Mouse (Mus musculus): Measurements from ENCODE around the gene Tex12. TPM values are rescaled to one million over a fixed set of nuclear protein-coding genes. Genes with fewer than 3 reads are reported as not detected.

Gene Tex12
- polyA plus RNA-seq, 1 experiment: not detected

DNA sequence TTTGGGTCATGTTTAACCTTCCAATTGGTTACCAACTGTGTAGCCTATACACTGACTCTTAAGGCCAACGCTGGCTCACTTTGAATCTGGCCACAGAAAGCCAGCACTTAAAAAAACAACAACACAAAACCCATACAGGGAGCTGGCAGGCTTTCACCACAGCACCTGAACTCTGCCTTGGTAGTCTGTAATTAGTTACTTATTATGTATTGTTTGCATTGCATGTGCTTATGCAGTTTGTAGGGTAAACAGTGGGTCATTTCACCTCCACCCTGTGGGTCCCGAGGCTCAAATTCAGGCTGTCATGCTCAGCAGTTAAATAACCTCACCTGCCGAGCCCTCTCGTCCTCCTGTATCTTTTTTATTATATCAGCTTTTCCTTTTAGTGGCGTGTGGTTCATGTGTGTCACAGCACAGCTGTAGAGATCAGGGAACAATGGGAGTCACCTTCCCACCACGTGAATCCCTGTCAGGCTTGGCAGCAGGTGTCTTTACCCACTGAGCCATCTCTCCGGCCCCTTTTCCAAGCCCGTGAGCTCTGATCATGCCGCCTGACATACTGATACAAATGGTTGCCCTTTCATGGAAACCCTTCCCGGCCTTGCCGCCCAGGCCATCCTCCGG lies 33.8 kb upstream of the Tex12 start:
- Histone ChIP-seq H3K4me3 (replicated peaks; ENCODE audit: control insufficient read depth, low read depth, low read length) (no peak overlapping the region), H3K27ac (ENCODE audit: control insufficient read depth, insufficient read depth, low read depth, low read length, poor library complexity) (no peak overlapping the region), H3K4me1 (ENCODE audit: control insufficient read depth, insufficient read depth, low read length) (peaks cover 3% of the 10 kb centered on the region)
- TF ChIP-seq POLR2A (IDR thresholded peaks at IDR 0.05; ENCODE audit: borderline replicate concordance, control insufficient read depth, low read depth, low read length): no peak
- TF ChIP-seq CTCF (IDR thresholded peaks at IDR 0.05; ENCODE audit: control insufficient read depth, insufficient read depth, low read length): no peak
- WGBS: 83% methylated on average over 12 of the region's 12 CpGs

DNA sequence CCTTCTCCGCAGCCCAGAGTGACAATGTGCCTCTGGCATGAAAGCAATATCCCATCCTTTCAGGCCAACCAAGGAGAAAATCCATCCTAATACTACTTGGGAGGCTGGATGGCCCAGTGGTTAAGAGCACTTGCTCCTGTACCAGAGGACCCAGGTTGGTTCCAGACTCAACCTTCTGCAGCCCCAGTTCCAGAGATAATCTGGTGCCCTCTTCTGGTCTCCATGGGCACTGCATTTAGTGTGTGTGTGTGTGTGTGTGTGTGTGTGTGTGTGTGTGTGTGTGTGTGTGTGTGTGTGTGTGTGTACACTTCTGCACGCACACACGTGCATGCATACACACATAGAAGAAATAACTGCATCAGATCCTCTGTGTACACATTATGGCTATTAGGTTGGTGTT lies 32.4 kb upstream of the Tex12 start:
- Histone ChIP-seq H3K4me3 (replicated peaks; ENCODE audit: control insufficient read depth, low read depth, low read length) (no peak overlapping the region), H3K4me1 (ENCODE audit: control insufficient read depth, insufficient read depth, low read length) (peaks cover 3% of the 10 kb centered on the region), H3K27ac (ENCODE audit: control insufficient read depth, insufficient read depth, low read depth, low read length, poor library complexity) (no peak overlapping the region; the same call in 1 of the 2 replicates)
- TF ChIP-seq CTCF (IDR thresholded peaks at IDR 0.05; ENCODE audit: control insufficient read depth, insufficient read depth, low read length): peak; percentile 67
- no peak for TF ChIP-seq POLR2A (IDR thresholded peaks at IDR 0.05; ENCODE audit: borderline replicate concordance, control insufficient read depth, low read depth, low read length)
- 68% methylated on average over 3 of the region's 3 CpGs for WGBS

DNA sequence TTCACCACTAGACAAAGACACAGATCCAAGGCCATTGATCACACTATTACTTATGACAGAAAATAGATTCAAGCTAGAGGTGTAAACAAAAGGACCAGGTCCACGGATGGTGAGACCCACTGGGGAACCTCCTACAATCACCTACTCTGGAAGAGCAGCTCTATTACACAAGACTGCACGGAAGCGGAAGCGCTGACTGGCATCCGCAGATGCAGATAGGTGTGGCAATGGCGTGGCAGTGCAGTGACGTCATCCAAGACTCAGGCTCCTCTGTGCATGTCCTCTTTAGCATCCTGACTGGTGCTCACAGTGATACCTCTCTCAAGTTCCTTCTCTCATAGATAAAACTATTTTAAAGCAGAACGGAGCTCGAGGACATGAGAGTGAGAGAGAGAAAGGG lies 31.8 kb upstream of the Tex12 start:
- Histone ChIP-seq H3K27ac (ENCODE audit: control insufficient read depth, insufficient read depth, low read depth, low read length, poor library complexity) (no peak overlapping the region; the same call in 1 of the 2 replicates), H3K4me3 (replicated peaks; ENCODE audit: control insufficient read depth, low read depth, low read length) (no peak overlapping the region), H3K4me1 (ENCODE audit: control insufficient read depth, insufficient read depth, low read length) (peaks cover 3% of the 10 kb centered on the region)
- whole genome bisulfite sequencing: 51% methylated on average over 9 of the region's 9 CpGs
- no peak for TF ChIP-seq CTCF (IDR thresholded peaks at IDR 0.05; ENCODE audit: control insufficient read depth, insufficient read depth, low read length)
- no peak for TF ChIP-seq POLR2A (IDR thresholded peaks at IDR 0.05; ENCODE audit: borderline replicate concordance, control insufficient read depth, low read depth, low read length)

DNA sequence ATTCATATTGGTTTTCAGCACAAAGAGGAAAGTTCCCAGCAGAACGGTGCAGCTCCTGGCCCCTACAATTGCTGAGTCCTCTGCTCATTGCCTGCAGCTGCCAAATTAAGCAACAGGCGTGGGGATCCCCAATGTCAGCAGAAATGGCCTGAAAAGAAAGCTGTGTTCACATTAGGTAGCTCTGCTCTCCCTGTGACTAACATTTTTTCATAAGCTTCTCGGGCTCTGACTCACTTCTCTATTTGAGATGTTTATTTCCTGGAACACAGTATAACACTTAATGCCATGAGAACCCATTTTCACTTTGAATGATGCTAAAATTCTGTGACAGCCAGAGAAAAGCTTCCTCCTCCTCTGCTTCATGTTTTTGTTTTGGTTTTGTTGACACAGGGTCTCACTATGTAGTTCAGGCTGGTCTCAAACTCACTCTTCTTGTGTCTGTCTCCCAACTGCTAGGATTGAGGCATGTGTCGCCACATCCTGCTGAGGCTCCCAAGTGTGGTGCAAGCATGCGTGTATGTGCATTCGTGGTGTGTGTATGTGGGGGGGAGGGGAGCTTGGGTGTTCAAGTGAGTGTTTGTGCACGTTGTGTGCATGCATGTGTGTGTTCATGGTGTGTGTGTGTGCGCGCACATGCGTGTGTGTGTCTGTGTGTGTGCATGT lies 29.9 kb upstream of the Tex12 start:
- H3K4me3 ChIP-seq (replicated peaks; ENCODE audit: control insufficient read depth, low read depth, low read length): peak overlapping the region; percentile 4
- TF ChIP-seq POLR2A (IDR thresholded peaks at IDR 0.05; ENCODE audit: borderline replicate concordance, control insufficient read depth, low read depth, low read length) (no peak), CTCF (IDR thresholded peaks at IDR 0.05; ENCODE audit: control insufficient read depth, insufficient read depth, low read length) (no peak)
- peaks cover 3% of the 10 kb centered on the region for H3K4me1 ChIP-seq (ENCODE audit: control insufficient read depth, insufficient read depth, low read length)
- H3K27ac ChIP-seq (ENCODE audit: control insufficient read depth, insufficient read depth, low read depth, low read length, poor library complexity): peak overlapping the region; percentile 76
- WGBS: 32% methylated on average over 10 of the region's 10 CpGs

DNA sequence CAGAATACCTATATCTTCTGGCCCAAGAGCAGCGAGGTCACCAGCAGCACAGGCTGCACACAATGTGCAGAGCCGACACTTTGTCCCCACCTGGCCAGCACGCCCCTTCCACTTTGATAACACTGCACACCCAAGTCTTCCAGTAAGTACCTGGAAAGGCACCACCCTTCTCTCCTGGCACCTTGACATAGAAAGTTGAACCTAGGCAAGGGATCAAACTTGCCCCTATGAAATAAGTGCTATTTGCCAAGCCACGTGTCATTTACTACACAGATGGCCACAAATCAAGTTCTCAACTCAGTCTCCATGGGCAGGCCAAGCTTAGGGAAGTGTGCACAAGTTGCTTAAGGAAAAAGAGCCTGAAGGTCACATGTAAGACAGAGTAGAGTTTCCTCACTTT lies 25.8 kb upstream of the Tex12 start:
- TF ChIP-seq CTCF (IDR thresholded peaks at IDR 0.05; ENCODE audit: control insufficient read depth, insufficient read depth, low read length) (no peak), POLR2A (IDR thresholded peaks at IDR 0.05; ENCODE audit: borderline replicate concordance, control insufficient read depth, low read depth, low read length) (no peak)
- WGBS: 63% methylated on average over 4 of the region's 4 CpGs
- Histone ChIP-seq H3K4me1 (ENCODE audit: control insufficient read depth, insufficient read depth, low read length) (peaks cover 3% of the 10 kb centered on the region), H3K4me3 (replicated peaks; ENCODE audit: control insufficient read depth, low read depth, low read length) (no peak overlapping the region), H3K27ac (ENCODE audit: control insufficient read depth, insufficient read depth, low read depth, low read length, poor library complexity) (no peak overlapping the region)

DNA sequence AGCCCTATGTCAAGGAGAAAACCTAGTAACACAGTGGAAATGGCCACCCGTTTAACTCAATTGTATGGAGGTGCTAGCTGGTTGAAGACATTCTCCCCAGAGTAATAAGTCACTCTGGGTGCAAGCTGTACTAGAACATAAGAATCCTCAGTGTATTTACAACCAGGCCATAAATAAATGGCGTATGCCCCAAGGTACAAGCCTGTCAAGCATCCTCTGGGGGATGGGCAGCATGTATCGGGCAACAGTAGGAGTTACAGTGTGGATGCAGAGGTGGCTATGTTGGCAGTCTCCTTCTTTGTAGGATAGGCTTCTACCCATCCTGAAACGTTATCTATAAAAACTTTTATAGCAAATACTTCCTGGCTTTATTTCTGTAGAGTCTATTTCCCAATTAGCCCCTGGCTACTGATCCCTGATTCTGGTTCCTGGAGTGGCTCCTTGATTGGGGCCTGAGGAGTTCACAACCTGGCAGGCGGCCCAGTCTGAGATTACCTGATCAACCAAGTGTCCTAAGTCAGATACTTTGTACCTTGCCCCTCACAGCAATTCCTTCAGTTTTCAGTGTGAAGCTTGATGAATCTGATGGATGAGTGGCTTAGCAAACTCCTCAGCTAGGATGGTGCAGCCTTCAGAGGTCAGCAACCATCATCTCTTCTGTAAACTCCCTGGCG lies 24.2 kb upstream of the Tex12 start:
- WGBS: 80% methylated on average over 6 of the region's 6 CpGs
- no peaks in the 10 kb centered on the region; the same call in 1 of the 2 replicates for H3K4me1 ChIP-seq (ENCODE audit: control insufficient read depth, insufficient read depth, low read length)
- H3K4me3 ChIP-seq (replicated peaks; ENCODE audit: control insufficient read depth, low read depth, low read length): no peak overlapping the region
- H3K27ac ChIP-seq (ENCODE audit: control insufficient read depth, insufficient read depth, low read depth, low read length, poor library complexity): no peak overlapping the region
- TF ChIP-seq CTCF (IDR thresholded peaks at IDR 0.05; ENCODE audit: control insufficient read depth, insufficient read depth, low read length) (no peak), POLR2A (IDR thresholded peaks at IDR 0.05; ENCODE audit: borderline replicate concordance, control insufficient read depth, low read depth, low read length) (no peak)

DNA sequence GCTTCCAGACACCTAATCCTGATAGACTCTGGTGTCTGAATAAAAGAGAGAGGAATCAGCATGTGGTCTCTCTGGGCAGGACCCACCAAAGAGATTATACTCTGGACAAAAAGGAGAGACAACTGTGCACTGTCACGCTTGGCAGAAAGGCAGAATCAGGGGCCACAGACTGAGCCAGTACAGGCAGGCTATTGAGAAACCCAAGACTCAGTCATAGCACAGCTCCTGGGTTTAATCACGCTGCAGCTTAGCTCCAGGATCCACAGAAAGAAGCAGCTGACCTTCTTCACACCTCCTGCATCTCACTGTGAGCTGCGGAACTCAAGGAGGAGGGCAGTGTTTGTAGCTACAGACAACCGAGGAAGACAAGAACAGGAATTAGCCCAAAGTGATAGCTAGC lies 19.2 kb upstream of the Tex12 start:
- no peak for TF ChIP-seq POLR2A (IDR thresholded peaks at IDR 0.05; ENCODE audit: borderline replicate concordance, control insufficient read depth, low read depth, low read length)
- no peak for TF ChIP-seq CTCF (IDR thresholded peaks at IDR 0.05; ENCODE audit: control insufficient read depth, insufficient read depth, low read length)
- Histone ChIP-seq H3K27ac (ENCODE audit: control insufficient read depth, insufficient read depth, low read depth, low read length, poor library complexity) (no peak overlapping the region), H3K4me1 (ENCODE audit: control insufficient read depth, insufficient read depth, low read length) (no peaks in the 10 kb centered on the region), H3K4me3 (replicated peaks; ENCODE audit: control insufficient read depth, low read depth, low read length) (no peak overlapping the region)
- WGBS: 82% methylated on average over 4 of the region's 4 CpGs
